Mouse (Mus musculus): ENCODE data around the gene Ptch1.

DNA sequence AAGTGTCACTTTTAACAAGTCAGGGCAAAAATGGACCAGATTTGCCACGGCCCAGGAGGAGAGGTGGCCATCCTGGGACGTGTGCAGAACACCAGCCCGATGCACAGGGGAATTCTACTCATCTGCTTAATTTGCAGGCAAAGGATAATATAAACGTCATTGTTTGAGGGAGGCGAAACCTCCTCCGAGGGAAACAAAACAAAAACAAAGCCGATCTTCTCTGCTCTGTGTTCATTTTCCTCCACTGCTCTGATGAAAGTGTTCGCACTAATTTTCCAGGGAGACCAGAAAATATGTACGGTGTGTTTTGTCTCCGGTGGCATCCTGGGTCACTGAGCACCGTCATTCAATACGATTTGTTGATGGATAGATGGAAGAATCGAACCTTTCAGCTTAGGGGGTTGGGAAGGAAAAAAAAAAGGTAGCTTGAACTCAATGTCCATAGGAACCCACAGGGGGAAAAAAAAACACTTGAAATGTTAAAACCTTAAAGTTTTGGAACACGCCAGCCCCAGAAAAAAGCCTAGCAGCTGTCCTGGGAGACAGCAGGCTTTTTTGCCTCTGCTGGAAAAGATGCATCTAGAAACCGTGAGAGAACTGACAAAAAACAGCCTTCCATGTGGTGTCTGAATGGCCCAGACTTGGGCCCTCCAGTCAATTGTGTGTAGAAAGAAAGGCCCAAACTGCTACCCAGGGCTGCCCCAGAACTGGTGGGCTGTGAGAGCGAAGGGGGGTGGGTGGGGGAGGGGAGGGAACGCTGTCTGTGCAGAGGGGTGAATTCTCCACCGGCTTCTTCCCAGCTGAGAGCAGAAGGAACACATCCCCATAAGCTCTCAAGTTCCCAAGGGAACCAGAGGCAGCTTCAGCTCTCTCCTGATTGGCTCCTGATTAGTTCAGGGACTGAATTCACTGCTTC, 86.3 kb downstream of the Ptch1 start:
- TF ChIP-seq TAL1 (IDR thresholded peaks at IDR 0.05; ENCODE audit: low read length) (no peak), GATA1 (IDR thresholded peaks at IDR 0.05; ENCODE audit: low read length) (no peak)

Measured in erythroblast, embryonic 14.5 days (primary cell).